Mouse (Mus musculus) C2C12 (cell line): Measurements from ENCODE around the gene Fam163b.

ENCODE experiments used
- CEBPB ChIP-seq: IDR thresholded peaks from one replicate; pipeline ENCODE4 v1.6.1; 2011; ENCODE audit warnings: low read depth, mild to moderate bottlenecking, control low read depth, moderate library complexity
- CTCF ChIP-seq: IDR thresholded peaks from one replicate; pipeline ENCODE4 v1.5.1; 2011; ENCODE audit not compliant: control insufficient read depth, insufficient read depth, insufficient read length

DNA sequence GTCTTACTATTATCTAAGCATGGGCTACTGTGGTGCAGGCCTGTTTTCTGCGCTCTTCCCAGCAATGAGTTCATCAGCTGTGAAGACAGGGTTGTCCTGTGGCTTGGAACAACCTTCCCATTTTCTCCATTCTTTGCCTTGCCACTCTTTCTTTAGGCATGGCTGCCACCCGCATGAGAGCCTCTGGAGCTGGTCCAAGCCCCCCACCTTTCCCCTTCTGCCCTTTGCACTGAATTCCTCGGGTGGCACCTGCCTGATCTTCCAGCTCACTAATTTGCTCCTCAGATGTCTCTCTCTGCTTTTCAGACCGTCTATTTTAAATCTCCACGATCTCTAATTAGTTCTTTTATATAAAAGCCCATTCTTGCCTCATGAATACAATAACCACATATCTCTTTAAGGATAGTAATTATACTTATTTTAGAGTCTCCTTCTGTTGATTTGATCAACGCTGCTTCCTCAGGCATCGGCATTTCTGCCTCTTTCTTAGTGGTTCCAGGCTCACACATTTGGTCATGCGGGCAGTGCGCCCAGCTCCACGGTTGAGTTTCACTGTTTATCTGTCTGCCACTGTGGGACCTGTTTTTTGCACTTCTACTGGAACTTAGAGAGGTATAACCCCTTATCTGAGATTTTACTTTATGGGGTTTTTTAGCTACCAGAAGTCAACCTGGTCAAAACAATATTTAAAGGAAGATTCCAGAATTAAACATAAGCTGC lies 12.3 kb upstream of the Fam163b start:
- TF ChIP-seq CEBPB (no peak), CTCF (no peak)
